Mouse (Mus musculus): ENCODE measurements around the gene Sh3d21.

Gene Sh3d21

GRCm38 (mm10) chr4:126109613-126110373 is 53.5 kb downstream of the Sh3d21 start:
- DNase-seq (ENCODE audit: low spot score): peak; percentile 69

GRCm38 (mm10) chr4:126108061-126108740 is 55.1 kb downstream of the Sh3d21 start:
- no peak for DNase-seq (ENCODE audit: low spot score)

GRCm38 (mm10) chr4:126105131-126105783 is 58.0 kb downstream of the Sh3d21 start:
- no peak for DNase-seq (ENCODE audit: low spot score)

- DNase-seq (ENCODE audit: low spot score): peak; percentile 41
These were observed 58.8 kb downstream of the Sh3d21 start for GRCm38 (mm10) chr4:126104261-126105075.

GRCm38 (mm10) chr4:126103590-126104068 is 59.7 kb downstream of the Sh3d21 start, which contains the start of gene Stk40:
Gene Stk40 (plus strand): TSS chr4:126103957.
- DNase-seq (ENCODE audit: low spot score): peak; percentile 98

GRCm38 (mm10) chr4:126103057-126103581 is 60.2 kb downstream of the Sh3d21 start:
- DNase-seq (ENCODE audit: low spot score): peak; percentile 97

- DNase-seq (ENCODE audit: low spot score): peak; percentile 61
These were observed 61.0 kb downstream of the Sh3d21 start for GRCm38 (mm10) chr4:126102061-126102841.

GRCm38 (mm10) chr4:126100764-126101163 is 62.5 kb downstream of the Sh3d21 start:
- no peak for DNase-seq (ENCODE audit: low spot score)
